Mouse (Mus musculus) left cerebral cortex, adult 2 months (tissue): ENCODE measurements around the gene Gsg1l. TPM values are rescaled to one million over a fixed set of nuclear protein-coding genes. Genes with fewer than 3 reads are reported as not detected.
A peak's percentile ranks its signal among the peaks of the same experiment; 100 is the strongest.

Source experiments
- DNase-seq, 2 experiments: peaks; one replicate each; pipeline ENCODE4 v3.0.0; 2021 to 2022; ENCODE audit warnings: low spot score in 2 of 2, mixed read lengths in 1 of 2; ENCODE audit errors: extremely low spot score in 1 of 2
- H3K27ac ChIP-seq: fragments of 200-600 bp; 2 replicates; pipeline ENCODE4 v1.8.1; 2022
- H3K4me3 ChIP-seq: fragments of 200-600 bp; 2 replicates; pipeline ENCODE4 v1.8.1; 2022
- CTCF ChIP-seq: fragments of 200-600 bp; IDR thresholded peaks from 2 replicates; pipeline ENCODE4 v1.8.1; 2022; ENCODE audit warnings: antibody characterized with exemption, mild to moderate bottlenecking, moderate library complexity
- intact Hi-C: fragments of 180-260 bp; cut with DNase I; formaldehyde crosslinking; loops from one replicate; pipeline ENCODE4 v1.15.1; 2025
- total RNA-seq, 2 experiments: library from RNA; stranded (reverse); gene quantifications; 2 replicates each; pipeline ENCODE4 v1.2.3; 2021

The Gsg1l gene
- total RNA-seq, 2 experiments from 2014 or later: 74.9 to 77.5 TPM

- H3K27ac ChIP-seq: no peak overlapping the region; the same call in 1 of the 2 replicates
These were observed 185.2 kb downstream of the Gsg1l start for GRCm38 (mm10) chr7:125897059-125897458.

DNA sequence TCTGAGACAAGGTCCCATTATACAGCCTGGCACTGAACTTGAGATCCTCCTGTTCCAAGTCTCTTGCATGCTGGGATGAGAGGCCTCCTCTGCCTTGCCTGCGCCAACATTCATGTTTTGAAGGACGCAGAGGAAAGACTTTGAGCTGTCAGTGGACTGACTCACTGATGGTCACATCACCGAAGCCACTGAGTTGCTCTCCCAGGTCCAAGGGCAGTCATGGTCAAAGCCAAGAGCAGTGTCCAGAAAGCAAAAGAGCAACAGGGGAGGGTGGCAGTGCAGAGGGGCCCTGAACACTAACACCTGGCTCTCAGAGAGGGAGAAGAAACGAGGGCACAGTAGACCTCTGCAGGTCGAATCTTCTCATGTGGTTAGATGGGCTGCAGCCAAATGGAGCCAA, 188.6 kb downstream of the Gsg1l start:
- Histone ChIP-seq H3K27ac (no peak overlapping the region), H3K4me3 (no peak overlapping the region)
- no peak for DNase-seq
- intact Hi-C loops: no loop called here
- no peak for TF ChIP-seq CTCF

More at GRCm38 (mm10) chr7:125897059-125897458, 185.2 kb downstream of the Gsg1l start:
- intact Hi-C loops: loop anchor here (5.0 kb wide), 2 partner anchors 105 to 130 kb away; no protein-coding TSS in a partner anchor
- peak in 1 of 2 experiments; percentile 55 for DNase-seq
- no peak for TF ChIP-seq CTCF
- H3K4me3 ChIP-seq: no peak overlapping the region

DNA sequence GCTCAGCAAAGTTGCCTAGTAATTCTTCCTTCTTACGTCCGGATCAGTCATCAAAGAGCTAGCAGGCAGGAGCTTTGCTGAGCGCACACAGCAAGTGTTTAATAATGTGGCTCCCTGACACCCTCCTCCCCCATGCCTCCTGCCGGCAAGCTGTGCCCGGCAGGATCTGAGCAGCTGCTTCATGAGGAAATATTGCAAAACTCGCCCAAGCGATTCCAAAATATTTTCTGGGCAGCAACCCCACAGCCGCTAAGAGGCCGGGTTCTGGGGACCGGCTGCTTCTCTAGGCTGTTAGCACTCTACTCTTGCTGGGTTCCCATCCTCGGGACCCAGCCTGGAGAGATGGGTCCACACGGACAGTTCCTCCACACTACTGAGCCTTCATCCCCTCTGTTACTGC, 193.8 kb downstream of the Gsg1l start:
- intact Hi-C loops: loop anchor here (2.0 kb wide), 1 partner anchor 192 kb away; no protein-coding TSS in a partner anchor
- H3K27ac ChIP-seq: peak overlapping the region; percentile 86

DNA sequence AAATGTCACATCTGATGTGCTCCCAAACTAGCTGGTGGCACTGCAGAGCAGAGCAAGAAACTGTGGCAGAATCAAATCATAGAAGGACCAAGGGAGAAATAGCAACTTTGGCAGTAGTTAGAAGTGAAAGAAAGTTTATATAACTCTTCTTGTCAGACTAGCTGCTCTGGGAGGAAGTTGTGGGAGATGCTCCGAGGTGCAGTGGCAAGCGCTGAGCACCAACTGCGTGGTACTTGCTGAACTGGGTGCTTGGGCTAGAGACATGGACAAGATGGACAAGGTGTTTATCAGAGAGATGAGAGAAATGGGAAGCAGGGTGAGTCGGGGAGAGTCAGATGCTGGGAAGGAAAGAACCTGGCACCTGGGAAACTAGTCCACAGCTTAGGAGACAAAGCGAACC, 194.4 kb downstream of the Gsg1l start:
- intact Hi-C loops: loop anchor here (2.0 kb wide), 1 partner anchor 193 kb away; no protein-coding TSS in a partner anchor
- no peak for DNase-seq
- H3K27ac ChIP-seq: peak overlapping the region; percentile 86
- H3K4me3 ChIP-seq: no peak overlapping the region
- TF ChIP-seq CTCF: no peak

More for the DNA sequence above, 193.8 kb downstream of the Gsg1l start:
- H3K4me3 ChIP-seq: no peak overlapping the region
- no peak; the same call in 1 of the 2 replicates for TF ChIP-seq CTCF
- peak; percentile 65 to 67 for DNase-seq

- DNase-seq: no peak
- Histone ChIP-seq H3K27ac (no peak overlapping the region; the same call in none of the 2 replicates), H3K4me3 (no peak overlapping the region)
- no peak for TF ChIP-seq CTCF
- intact Hi-C loops: no loop called here
These were observed 195.1 kb downstream of the Gsg1l start for GRCm38 (mm10) chr7:125887124-125887523.

DNA sequence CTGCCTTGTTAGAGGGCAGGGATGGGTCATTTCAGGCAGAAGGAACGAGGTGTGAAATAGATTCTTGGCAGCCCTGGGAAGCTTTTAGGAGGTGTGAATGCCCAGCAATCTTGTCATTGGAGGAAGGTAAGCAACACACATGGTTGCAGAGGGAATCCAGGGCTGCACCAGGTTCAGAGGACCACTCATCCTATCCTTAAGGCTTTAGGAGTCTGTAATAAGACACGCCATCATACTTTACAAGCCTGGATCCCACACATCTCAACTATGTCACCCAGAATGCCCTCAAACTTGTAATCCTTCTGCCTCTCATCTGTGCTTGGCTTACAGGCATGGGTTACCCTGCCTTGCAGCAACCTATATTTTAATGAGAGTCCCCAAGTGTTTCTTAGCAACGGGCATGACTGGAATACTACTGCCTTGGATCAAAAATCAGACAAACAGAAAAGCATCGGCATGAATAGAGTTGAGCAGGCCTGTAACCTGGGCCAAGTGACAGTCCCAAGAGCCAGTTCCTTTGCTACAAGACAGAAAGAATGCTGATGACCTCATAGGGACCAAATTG, 196.0 kb downstream of the Gsg1l start:
- DNase-seq: no peak
- no peak for TF ChIP-seq CTCF
- Histone ChIP-seq H3K4me3 (no peak overlapping the region), H3K27ac (no peak overlapping the region)
- intact Hi-C loops: no loop called here

DNA sequence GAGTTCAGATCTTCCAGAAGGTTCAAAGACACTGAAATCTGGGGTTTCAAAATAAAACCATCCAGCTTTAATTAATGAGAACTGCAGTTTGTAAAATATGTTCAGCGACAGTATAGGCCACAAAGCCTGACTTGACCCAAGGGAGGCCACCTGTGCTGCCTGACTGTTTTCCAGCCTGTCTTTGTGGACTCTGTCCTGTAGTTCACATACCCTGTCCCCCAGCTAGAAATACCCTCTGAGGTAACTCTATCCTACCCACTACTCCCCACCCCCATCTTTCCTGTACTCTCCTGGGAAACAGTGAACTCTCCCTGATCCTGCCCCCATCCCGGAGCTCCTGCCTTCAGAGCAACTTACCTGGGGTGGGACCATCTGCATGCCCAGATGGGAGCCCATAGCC, 199.0 kb downstream of the Gsg1l start:
- Histone ChIP-seq H3K27ac (no peak overlapping the region), H3K4me3 (no peak overlapping the region)
- TF ChIP-seq CTCF: no peak
- DNase-seq: no peak
- intact Hi-C loops: no loop called here

GRCm38 (mm10) chr7:125878040-125878439, 204.2 kb downstream of the Gsg1l start:
- intact Hi-C loops: no loop called here
- no peak for DNase-seq
- Histone ChIP-seq H3K4me3 (no peak overlapping the region), H3K27ac (no peak overlapping the region)
- TF ChIP-seq CTCF: no peak

DNA sequence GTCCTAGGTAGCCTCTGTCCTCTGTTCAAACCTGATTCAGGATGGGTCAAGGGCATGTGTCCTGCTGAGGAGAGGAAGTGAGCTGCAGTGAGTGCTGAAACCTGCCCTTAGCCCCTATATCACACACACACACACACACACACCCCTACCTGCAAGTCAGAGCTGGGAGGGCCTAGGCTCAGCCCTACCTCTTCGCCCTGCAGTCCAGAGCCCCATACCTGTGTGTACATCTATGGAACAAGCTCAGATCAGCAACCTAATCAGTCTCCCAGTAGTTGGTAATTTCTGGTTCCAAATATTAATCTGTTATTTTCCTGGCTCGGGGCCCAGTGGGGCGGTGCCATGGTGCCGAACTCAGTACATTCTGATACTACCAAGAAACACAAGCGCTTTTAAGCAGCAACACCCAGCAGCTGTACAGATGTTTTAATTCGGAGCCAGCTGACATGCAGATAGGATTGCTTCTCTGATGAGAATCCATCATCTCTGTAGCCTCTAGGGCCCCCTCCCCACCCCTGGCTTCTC, 208.2 kb downstream of the Gsg1l start:
- DNase-seq: no peak

GRCm38 (mm10) chr7:125872874-125873273, 209.3 kb downstream of the Gsg1l start:
- DNase-seq: no peak
- no peak for TF ChIP-seq CTCF
- H3K4me3 ChIP-seq: no peak overlapping the region
- H3K27ac ChIP-seq: no peak overlapping the region; the same call in 1 of the 2 replicates
- intact Hi-C loops: no loop called here

More for the DNA sequence above, 208.2 kb downstream of the Gsg1l start:
- no peak overlapping the region for H3K27ac ChIP-seq
- no peak for TF ChIP-seq CTCF
- intact Hi-C loops: no loop called here
- no peak overlapping the region for H3K4me3 ChIP-seq

DNA sequence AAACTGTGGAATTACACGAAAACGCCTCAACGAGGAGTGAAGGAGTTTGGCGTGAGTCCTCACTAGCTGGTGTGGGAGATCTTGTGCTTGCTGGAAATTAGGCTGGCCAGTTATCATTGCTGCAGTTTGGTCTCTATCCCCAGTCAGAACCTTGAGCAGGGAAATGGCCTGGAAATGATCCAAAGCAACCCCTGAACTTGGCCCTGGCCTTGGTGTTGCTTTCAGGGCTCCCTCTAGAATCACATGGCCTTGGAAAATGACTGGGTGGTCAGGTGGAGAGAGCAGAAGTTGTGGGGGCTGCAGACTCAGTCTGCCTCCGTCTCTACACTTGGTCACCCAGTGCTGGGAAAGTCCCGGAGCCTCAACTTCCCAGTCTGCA, 210.0 kb downstream of the Gsg1l start:
- no peak for DNase-seq
- peak overlapping the region; percentile 38 for H3K27ac ChIP-seq
- TF ChIP-seq CTCF: no peak
- intact Hi-C loops: no loop called here
- H3K4me3 ChIP-seq: no peak overlapping the region

DNA sequence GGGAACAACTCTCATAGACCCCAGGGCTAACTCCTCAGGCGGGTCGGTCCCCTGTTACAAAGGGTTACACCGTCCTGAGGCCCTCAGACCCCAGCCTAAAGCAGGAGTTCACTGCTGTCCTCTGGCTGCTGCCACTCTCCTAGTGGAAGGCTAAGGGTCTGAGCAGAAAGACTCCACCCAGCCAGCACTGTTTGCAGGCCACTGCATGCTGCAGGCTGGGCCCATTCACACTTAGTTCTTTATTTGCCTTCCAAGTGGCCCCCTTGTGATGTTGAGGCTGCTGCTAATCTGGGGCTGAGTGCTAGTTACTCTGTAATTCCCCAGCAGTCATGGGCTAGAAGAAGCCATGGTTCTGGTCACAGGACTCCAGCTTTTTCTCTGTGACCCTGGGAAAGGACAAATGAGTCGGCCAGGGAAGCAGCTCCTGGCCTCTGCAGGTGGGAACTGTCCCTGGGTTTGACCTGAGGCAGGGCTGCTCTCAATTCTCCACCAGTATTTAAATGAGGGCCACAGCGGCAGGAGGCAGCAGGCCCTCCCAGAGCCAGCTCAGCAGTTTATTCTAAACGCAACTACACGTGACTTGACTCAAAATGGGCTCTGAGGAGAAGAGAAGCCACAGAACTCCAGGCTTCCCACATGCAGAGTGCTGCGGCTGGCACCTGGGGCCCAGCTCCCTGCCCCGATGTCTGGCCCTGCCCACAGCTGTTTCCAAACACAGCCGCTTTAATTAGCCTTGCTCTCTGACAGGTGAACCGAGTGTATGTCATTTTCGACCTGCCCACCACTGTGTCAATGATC, 210.6 kb downstream of the Gsg1l start:
- peak in 1 of 2 experiments; percentile 32 for DNase-seq
- peak overlapping the region; percentile 38 for H3K27ac ChIP-seq
- intact Hi-C loops: no loop called here
- no peak for TF ChIP-seq CTCF
- H3K4me3 ChIP-seq: no peak overlapping the region
